Mouse (Mus musculus): ENCODE results near the gene Atrnl1.

DNA sequence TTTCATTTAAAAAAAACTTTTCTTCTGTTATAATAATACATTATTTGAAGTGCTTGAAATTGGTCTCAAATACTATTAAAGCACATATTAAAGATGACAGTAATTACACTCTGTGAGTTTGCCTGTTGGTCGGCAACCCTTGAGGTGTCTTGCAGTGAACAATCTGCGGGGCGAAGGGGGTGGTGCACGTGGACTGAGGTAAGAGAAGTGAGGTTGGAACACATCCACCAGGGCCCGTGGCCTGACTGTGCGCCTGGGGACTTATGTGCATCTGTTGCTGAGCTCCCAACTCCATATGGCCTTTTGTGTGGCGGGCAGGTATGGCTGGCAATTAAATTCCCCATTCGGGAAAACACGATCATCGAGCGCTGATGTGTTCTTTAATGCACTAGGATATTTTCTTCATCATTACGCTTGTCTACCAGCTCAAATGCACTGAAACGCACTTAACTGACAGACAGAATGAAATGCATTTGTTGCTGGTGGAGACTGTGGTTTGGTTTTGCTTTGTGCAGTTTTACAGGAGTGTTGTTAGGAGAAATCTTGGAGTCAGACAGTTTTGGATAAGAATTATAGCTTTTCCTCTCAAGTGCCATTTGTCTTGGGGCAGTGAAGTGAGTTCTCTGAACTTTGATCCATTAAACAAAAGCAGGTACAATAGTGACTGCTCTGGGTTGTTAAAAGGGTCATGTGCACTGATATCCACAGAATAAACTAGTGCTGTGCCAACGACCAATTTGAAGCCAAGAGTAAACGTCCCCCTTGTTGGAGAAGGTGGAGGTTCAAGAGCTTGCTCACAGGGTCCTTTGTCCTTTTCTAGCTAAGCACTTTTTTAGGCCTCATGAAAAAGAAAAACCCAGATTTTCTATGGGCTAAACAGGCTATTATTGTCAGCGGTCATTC lies 351.2 kb downstream of the Atrnl1 start:
- TF ChIP-seq CTCF (IDR thresholded peaks at IDR 0.05; ENCODE audit: low read depth) (no peak), EP300 (optimal IDR thresholded peaks at IDR 0.05) (no peak)

Measured in stomach, postnatal 0 days (tissue).